Mouse (Mus musculus) frontal cortex, postnatal 14 days (tissue): Measurements from ENCODE around the gene Abca17.

Source experiments
- DNase-seq, 2 experiments: peaks; one replicate each; pipeline ENCODE4 v3.0.0; 2022; ENCODE audit warnings: low spot score in 2 of 2

Abca17 gene

DNA sequence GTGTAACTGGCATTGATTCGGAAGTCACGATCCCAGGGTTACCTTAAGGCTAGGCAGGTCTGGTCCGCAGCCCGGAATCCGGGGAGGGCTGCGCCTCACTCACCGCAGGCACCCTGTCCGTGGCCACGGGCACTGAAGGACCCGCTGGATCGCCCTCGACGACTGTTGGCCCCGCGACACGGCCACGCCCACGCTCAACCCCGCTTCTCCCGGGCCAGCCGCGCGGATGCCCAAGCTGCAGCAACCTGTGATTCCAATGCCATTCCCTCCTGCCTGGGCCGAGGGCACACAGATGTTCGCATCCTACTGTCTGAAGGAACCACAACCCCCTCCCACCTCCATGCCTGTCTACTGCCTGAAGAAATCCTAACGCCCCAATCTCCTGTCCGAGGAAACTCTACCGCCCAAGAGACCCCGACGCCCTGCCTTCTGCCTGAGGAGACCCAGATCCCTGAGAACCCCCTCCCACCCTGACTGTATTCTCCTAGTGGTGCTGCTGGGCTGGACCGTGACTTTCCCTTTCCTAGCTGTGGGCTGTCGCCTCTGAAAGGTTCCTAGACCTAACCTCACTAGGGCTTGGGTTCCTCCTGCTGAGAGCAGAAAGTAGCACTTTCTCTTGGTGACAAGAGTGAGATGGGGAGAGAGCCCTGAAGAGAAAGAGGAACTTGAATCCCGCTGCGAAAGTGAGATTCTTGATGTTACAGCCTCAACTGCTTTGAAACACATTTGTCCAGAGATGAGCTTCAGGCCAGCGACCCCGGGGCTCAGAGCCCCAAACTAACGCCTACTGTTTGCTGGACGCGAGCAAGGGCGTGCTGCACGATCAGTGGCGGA lies at the start of gene Abca17:
Gene Abca17 (minus strand): TSS at position 143 of the 834 bp plus-strand sequence.
- DNase-seq: peak; percentile 12 to 16

GRCm38 (mm10) chr17:24394456-24394855 lies 43.6 kb upstream of the Abca17 start:
- no peak for DNase-seq

GRCm38 (mm10) chr17:24393527-24393926 lies 42.7 kb upstream of the Abca17 start:
- DNase-seq: no peak

- no peak for DNase-seq
These were observed 40.3 kb upstream of the Abca17 start for GRCm38 (mm10) chr17:24391149-24391548.

DNA sequence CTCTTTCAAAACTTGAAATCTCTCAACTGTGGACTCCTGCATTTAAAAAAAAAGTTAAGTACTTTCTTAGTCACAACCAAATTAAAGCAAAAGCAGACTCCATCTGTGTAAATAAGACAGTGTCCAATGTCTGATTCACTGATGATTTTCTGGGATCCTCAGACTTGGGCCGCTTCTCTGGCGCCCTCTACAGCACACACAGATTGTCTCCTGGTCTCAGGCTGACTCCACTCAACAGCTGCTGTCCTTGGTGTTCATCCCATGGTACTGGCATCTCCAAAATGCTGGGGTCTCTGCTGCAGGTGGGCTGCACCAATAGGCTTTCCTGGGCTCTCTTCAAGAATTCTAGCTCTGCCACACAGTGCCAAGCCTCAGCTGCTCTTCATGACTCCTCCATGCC lies 39.0 kb upstream of the Abca17 start:
- DNase-seq: peak in 1 of 2 experiments; percentile 46

DNA sequence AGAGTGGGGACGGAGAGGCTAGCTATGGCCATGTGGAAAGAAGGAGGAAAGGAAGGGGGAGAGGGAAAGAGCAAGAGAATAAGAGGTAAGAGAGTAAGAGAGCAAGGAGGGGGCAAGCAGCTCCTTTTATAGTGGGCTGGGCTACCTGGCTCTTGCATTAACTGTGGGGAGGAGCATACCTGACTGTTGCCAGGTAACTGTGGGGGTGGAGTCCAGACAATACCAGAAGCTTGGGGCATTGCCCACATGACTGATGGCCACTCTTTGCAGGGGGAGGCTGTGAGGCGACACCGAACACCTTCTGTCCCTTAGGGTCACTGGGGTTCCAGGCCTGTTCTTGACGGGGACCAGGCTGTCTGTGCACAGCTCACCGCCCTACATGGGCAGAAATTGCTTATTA lies 37.8 kb upstream of the Abca17 start:
- DNase-seq: no peak

GRCm38 (mm10) chr17:24383789-24384188 lies 32.9 kb upstream of the Abca17 start:
- DNase-seq: no peak

GRCm38 (mm10) chr17:24378496-24378895 lies 27.6 kb upstream of the Abca17 start:
- DNase-seq: no peak

GRCm38 (mm10) chr17:24375886-24376285 lies 25.0 kb upstream of the Abca17 start:
- DNase-seq: no peak

- DNase-seq: no peak
These were observed 24.3 kb upstream of the Abca17 start for GRCm38 (mm10) chr17:24375094-24375712.

DNA sequence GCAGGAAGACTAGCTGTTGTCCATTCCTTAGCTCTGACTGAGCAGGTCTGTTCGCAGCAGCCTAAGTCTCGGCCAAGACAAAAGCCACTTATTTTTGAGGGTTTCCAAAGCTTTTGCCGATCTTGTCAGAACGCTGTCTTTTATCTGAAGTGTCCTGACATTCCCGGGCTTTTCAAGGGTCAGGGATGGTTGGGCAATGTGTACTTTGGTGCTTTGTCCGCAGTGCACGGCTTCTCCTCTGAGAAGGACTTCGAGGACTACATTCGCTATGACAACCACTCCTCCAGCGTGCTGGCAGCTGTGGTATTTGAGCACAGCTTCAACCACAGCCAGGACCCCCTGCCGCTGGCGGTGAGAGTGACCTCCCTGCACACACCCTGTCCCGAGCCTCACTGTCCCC lies 15.0 kb upstream of the Abca17 start:
- no peak for DNase-seq

DNA sequence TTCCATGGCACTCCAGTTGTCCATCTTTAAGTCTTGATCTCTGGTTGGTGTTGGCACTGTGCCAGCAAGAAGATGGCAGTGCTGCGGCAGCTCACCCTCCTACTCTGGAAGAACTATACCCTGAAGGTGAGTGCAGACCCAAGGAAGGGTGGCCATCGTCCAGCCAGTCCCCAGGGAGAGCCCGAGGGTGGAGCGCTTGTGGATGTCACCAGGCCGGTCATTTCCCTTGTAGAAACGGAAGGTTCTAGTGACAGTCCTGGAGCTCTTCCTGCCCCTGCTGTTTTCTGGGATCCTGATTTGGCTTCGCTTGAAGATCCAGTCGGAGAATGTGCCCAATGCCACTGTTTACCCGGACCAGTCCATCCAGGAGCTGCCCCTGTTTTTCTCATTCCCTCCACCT lies 13.6 kb upstream of the Abca17 start:
- no peak for DNase-seq

DNA sequence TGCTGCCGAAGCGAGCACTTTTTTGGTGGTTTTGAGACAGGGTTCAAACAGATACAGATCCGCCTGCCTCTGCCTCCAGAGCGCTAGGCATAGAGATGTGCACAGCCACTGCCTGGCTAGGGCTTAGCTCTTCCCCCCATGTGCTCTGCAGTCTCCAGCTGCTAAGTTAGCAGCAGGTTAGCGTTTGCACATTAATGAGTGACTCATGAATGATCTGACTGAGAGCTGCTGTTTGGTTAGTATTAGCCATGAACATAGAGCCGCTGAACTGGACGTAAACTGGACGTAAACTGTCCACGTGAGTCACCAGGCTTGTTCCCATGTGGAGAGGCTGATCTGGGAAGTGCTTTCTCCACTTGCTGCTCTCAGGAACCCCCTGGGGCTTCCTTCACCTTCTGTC lies 11.7 kb upstream of the Abca17 start:
- DNase-seq: no peak

- no peak for DNase-seq
These were observed 10.4 kb upstream of the Abca17 start for GRCm38 (mm10) chr17:24361291-24361690.

DNA sequence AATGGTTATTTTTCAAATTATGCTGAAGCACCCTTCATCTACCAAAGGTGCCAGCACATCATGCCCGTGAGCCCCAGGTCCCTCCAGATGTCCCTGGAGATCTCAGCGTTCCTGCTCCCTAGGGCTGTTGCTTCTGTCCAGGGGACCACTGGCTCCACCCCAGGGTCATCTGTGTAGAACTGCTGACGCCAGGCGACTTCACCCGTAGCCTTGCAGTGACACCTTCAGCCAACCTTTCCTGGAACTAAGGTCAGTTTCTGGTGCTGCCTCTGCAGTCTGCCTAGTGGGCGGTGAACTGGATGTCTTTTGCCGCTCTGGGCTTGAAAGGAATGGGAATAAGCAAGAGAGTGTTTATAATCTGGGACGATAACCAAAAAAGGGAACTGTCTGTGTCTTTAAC lies 10.0 kb upstream of the Abca17 start:
- no peak for DNase-seq

DNA sequence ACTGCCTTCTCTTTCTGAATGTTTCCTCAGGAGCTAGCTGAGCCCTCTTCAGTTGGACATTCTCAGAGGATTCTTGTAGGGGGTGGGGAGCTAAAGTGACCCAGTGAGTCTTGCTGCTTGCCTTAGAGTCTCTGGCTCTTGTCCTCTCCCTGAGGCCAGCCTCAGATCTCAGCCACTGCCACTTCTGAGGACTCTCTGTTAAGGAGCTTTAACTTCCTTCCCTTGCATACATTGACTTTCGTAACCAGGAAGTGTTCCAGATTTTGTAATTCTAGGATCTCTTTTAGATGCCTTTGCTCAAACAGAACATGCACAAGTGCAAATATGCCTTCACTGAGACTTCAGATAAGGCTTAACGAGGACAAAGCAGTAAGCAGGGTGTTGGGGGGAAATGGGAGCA lies 9.0 kb upstream of the Abca17 start:
- DNase-seq: no peak

DNA sequence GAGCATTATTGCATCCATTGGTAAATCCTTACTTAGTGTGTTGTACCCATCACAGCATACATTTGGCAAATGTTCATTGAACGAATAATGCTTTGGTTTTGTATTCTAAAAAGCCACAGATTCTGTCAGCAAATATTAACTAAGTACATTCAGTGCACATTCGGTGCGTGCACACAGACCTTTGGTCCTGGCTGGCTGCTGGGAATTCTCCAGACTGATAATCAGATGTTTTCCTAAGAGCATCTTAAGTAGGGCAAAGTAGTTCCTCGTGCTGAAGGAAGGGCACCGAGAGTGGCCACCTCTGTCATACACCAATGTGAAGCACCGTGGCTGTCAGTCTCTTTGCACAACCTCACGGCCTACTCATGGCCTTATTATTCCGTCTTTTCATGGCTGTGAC lies 8.1 kb upstream of the Abca17 start:
- no peak for DNase-seq

DNA sequence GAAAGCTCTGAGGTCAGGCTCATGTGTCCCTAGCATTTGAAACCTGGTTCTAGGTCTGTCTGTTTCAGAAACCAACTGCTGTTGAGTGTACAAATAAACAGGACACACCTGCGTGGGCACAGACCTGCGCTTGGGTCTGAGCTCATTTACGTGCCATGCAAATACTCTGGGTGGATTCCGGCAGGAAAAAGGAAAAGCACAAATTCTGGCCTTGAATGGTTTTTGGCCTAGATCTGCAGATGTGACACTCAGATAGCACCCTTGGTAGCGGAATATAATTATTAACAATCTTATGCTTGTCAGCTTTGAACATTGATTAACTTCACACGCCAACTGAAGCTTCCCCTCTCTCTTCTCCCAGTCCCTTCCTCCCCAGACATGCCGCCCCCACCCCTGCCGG lies 4.4 kb upstream of the Abca17 start:
- no peak for DNase-seq

GRCm38 (mm10) chr17:24353960-24354359 lies 3.1 kb upstream of the Abca17 start:
- no peak for DNase-seq

DNA sequence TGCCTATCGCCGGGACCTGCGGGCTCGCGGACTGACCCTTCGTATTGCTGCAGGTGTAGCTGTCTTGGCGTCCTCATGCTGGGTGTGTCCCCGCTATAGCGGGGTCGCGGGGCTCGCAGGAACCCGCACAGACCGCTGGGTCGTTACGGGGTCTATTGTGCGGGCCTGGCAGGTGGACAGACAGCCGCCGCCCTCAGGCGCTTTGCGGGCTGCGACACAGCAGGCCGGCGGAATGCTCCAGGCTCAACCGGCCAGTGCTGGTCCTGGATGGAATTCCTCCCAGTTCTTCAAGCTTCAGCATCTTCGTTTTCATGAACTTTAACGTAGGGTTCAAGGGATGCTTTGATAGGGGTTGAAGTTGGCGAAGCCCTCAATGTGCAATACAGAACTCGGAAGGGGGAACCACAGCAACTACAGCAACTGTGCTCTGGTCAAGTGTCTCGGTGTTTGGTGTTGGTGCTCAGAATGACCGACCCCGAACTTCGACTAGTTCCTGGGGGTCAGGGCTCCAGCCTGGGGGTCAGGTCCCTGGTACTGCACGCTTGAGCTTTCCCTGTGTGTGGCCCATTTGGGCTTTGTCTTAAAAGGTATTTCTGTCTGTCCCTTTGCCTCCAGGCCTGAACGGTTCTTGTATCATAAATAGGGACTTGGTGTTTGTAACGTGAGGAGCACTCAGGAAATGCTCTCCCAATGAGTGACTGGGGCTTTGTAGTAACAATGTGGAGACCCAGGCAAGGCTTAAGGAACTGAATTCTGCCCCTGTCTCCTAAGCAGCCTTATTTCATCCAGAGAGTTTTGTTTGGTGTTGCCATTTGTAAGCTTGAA lies 1.7 kb upstream of the Abca17 start:
- DNase-seq: no peak

GRCm38 (mm10) chr17:24351760-24352357 lies 991 bp upstream of the Abca17 start, which contains the start of gene Abca3:
Abca3 (plus strand) TSS chr17:24351950.
- DNase-seq: peak; percentile 95 to 96

DNA sequence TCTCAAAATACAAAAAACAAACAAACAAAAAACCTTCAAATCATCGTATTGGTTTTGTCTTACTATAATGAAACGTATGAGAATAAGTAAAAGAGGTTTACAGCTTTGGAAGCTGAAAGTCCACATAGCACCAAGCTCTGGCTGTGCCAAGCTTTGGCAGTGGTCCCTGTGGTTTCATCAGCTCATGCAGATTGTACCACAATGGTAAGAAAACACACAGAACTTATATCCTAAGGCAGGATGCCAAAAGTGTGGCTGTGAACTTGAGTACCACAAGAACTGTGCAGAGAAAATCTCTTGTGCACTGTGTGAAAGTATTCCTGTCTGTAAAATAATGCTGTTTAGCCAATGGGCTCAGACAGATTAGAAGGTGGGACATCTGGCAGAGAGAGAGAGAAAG lies 1.7 kb downstream of the Abca17 start:
- DNase-seq: no peak
